15 mouse cellular contexts compared by ENCODE assay signal in the genomic region with DNA sequence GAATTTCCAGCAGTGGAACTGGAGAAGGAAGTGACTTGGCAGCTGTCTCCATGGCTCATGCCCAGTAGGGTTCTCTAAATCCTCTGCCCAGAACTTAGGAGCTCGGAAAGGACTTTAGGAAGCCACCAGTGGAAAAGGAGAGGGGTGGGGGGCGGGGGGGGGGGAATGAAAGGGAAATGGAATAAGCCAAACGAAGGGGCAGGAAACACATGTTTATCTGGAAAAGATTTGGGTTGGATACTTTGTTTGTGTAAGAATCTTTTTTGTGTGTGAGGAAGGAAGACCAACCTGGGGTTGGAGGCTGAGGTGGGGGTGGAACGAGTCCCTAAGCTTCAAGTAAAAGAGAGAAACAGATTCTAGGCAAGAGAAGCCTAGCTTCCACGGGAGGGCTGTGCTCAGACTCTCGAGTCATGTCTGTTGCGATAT.
DNase-seq lines count a peak whose midpoint lies in the region; ATAC-seq and TF ChIP-seq lines count a peak whose summit lies in the region.
"Had no signal": no experiment of that assay in that cellular context is flagged by ENCODE, and none has a peak within 500 bp of the region (broad histone marks: within the 10 kb centered on the region; RNA-seq: fewer than 3 reads in every experiment).

No protein-coding gene starts in this region.

- H3K4me1 ChIP-seq in brown adipose tissue, adult 24 weeks (ENCODE audit: control insufficient read depth, insufficient read depth, insufficient read length, low read length) = peaks cover 47% of the 10 kb centered on the region
- H3K4me1 ChIP-seq in heart, adult 2 months (ENCODE audit: control insufficient read depth, insufficient read depth, low read length) = peaks cover 26% of the 10 kb centered on the region
- H3K4me1 ChIP-seq in lung, embryonic 16.5 days (replicated peaks; ENCODE audit: control insufficient read depth, insufficient read depth, low read length) = peaks cover 18% of the 10 kb centered on the region
- H3K4me1 ChIP-seq in hindbrain, embryonic 10.5 days (replicated peaks) = peaks cover 33% of the 10 kb centered on the region

- intact Hi-C loops in heart, adult 2 months (cut with DNase I) = no loop called here
- intact Hi-C loops in heart, postnatal 25 days (cut with DNase I) = no loop called here

- no peaks in the 10 kb centered on the region for H3K9me3 ChIP-seq in lung, embryonic 16.5 days (ENCODE audit: control insufficient read depth, low read length)
- H3K9me3 ChIP-seq in hindbrain, embryonic 10.5 days = no peaks in the 10 kb centered on the region
- H3K9me3 ChIP-seq: embryonic facial prominence, embryonic 13.5 days; forebrain, embryonic 10.5 days; intestine, embryonic 15.5 days; limb, embryonic 12.5 days; lung, embryonic 15.5 days; midbrain, embryonic 12.5 days had no signal

- H3K4me2 ChIP-seq in lung, embryonic 16.5 days (ENCODE audit: low read depth, low read length) = no peak overlapping the region
- H3K4me2 ChIP-seq: embryonic facial prominence, embryonic 13.5 days; intestine, embryonic 15.5 days; limb, embryonic 12.5 days; lung, embryonic 15.5 days; midbrain, embryonic 12.5 days had no signal

- peaks cover 15% of the 10 kb centered on the region for H3K36me3 ChIP-seq in heart, adult 2 months (ENCODE audit: control insufficient read depth, insufficient read depth, low read length)
- H3K36me3 ChIP-seq in lung, embryonic 16.5 days (ENCODE audit: control insufficient read depth, insufficient read depth, low read length) = no peaks in the 10 kb centered on the region
- no peaks in the 10 kb centered on the region for H3K36me3 ChIP-seq in hindbrain, embryonic 10.5 days
- H3K36me3 ChIP-seq: embryonic facial prominence, embryonic 13.5 days; forebrain, embryonic 10.5 days; intestine, embryonic 15.5 days; limb, embryonic 12.5 days; lung, embryonic 15.5 days; midbrain, embryonic 12.5 days had no signal

- 36% methylated on average over 7 of the region's 7 CpGs for WGBS in heart, adult 2 months
- 44% methylated on average over 7 of the region's 7 CpGs for WGBS in lung, embryonic 16.5 days
- WGBS in hindbrain, embryonic 10.5 days = 64% methylated on average over 7 of the region's 7 CpGs

- peak in 1 of 2 experiments; percentile 50 for DNase-seq in heart, adult 2 months
- DNase-seq in heart, postnatal 25 days (ENCODE audit: low spot score) = peak; percentile 35
- DNase-seq in ovary, adult 18-20 months (ENCODE audit: low spot score) = no peak
- DNase-seq in hindbrain, embryonic 10.5 days (ENCODE audit: low spot score) = no peak
- DNase-seq in frontal cortex, postnatal 10 days (ENCODE audit: low spot score in 2 of 2) = no peak
- DNase-seq: cerebellum, postnatal 36 days; thymus, postnatal 14 days had no signal

- peak overlapping the region; percentile 91 for H3K27ac ChIP-seq in brown adipose tissue, adult 24 weeks (replicated peaks; ENCODE audit: low read depth, low read length)
- peak overlapping the region; percentile 76 for H3K27ac ChIP-seq in heart, adult 2 months
- H3K27ac ChIP-seq in lung, embryonic 16.5 days (ENCODE audit: low read length) = peak overlapping the region; percentile 49
- H3K27ac ChIP-seq in hindbrain, embryonic 10.5 days = no peak overlapping the region
- H3K27ac ChIP-seq: embryonic facial prominence, embryonic 13.5 days; forebrain, embryonic 10.5 days; intestine, embryonic 15.5 days; limb, embryonic 12.5 days; lung, embryonic 15.5 days; midbrain, embryonic 12.5 days had no signal

- no peak for TF ChIP-seq CTCF in heart, adult 2 months (IDR thresholded peaks at IDR 0.05)

- no peak overlapping the region for H3K9ac ChIP-seq in heart, adult 2 months (ENCODE audit: low read depth, low read length)
- no peak overlapping the region for H3K9ac ChIP-seq in lung, embryonic 16.5 days (ENCODE audit: low read length)
- H3K9ac ChIP-seq: embryonic facial prominence, embryonic 13.5 days; intestine, embryonic 15.5 days; limb, embryonic 12.5 days; lung, embryonic 15.5 days; midbrain, embryonic 12.5 days had no signal

- TF ChIP-seq POLR2A in heart, adult 2 months (IDR thresholded peaks at IDR 0.05; ENCODE audit: insufficient read depth, low read depth, low read length) = peak; percentile 60; the same call in 1 of the 2 replicates

- no peak for ATAC-seq in lung, embryonic 16.5 days (ENCODE audit: low read depth)
- ATAC-seq: intestine, embryonic 15.5 days had no signal

- 0 out of 2 replicates have a peak, but pooled peaks have one; percentile 69 for TF ChIP-seq EP300 in heart, adult 2 months (IDR thresholded peaks at IDR 0.05; ENCODE audit: insufficient read depth, low read depth, low read length)

- H3K79me2 ChIP-seq in heart, adult 2 months (replicated peaks; ENCODE audit: control insufficient read depth, insufficient read depth, low read length) = no peaks in the 10 kb centered on the region; the same call in 1 of the 2 replicates

- no peak overlapping the region for H3K4me3 ChIP-seq in brown adipose tissue, adult 24 weeks (ENCODE audit: insufficient read depth, low read depth, low read length)
- H3K4me3 ChIP-seq in heart, adult 2 months = no peak overlapping the region
- no peak overlapping the region for H3K4me3 ChIP-seq in lung, embryonic 16.5 days (ENCODE audit: low read length)
- H3K4me3 ChIP-seq in hindbrain, embryonic 10.5 days = no peak overlapping the region
- H3K4me3 ChIP-seq: embryonic facial prominence, embryonic 13.5 days; forebrain, embryonic 10.5 days; intestine, embryonic 15.5 days; limb, embryonic 12.5 days; lung, embryonic 15.5 days; midbrain, embryonic 12.5 days had no signal

- no peaks in the 10 kb centered on the region for H3K27me3 ChIP-seq in heart, adult 2 months (ENCODE audit: control insufficient read depth, insufficient read depth, low read length)
- H3K27me3 ChIP-seq in lung, embryonic 16.5 days (ENCODE audit: control insufficient read depth, insufficient read depth, low read depth, low read length) = no peaks in the 10 kb centered on the region
- H3K27me3 ChIP-seq in hindbrain, embryonic 10.5 days (ENCODE audit: insufficient read depth, poor library complexity, severe bottlenecking) = no peaks in the 10 kb centered on the region
- H3K27me3 ChIP-seq: embryonic facial prominence, embryonic 13.5 days; intestine, embryonic 15.5 days; limb, embryonic 12.5 days; lung, embryonic 15.5 days; midbrain, embryonic 12.5 days had no signal
